Mouse (Mus musculus) stomach, postnatal 0 days (tissue): ENCODE measurements around the gene Timm22. TPM values are rescaled to one million over a fixed set of nuclear protein-coding genes. Genes with fewer than 3 reads are reported as not detected.

ENCODE experiments used
- ATAC-seq: fragments of 200-750 bp; cut with Nextera tagmentation; 2 replicates; pipeline ENCODE4 v1.8.0; 2017; ENCODE audit not compliant: low FRiP score, low TSS enrichment
- DNase-seq: peaks from one replicate; pipeline ENCODE4 v3.0.0-alpha.2; 2016; ENCODE audit warnings: low spot score
- H3K27ac ChIP-seq: fragments of 300-500 bp; sonication (generic); replicated peaks from 2 replicates; pipeline ENCODE4 v1.5.1; 2014; ENCODE audit warnings: mild to moderate bottlenecking, control low read depth
- H3K27me3 ChIP-seq: fragments of 300-500 bp; sonication (generic); 2 replicates; pipeline ENCODE4 v1.6.1; 2014; ENCODE audit warnings: low read length; ENCODE audit not compliant: control insufficient read depth, insufficient read depth
- H3K36me3 ChIP-seq: fragments of 300-500 bp; sonication (generic); 2 replicates; pipeline ENCODE4 v1.6.1; 2014; ENCODE audit warnings: low read length, mixed read lengths; ENCODE audit not compliant: control insufficient read depth, insufficient read depth
- H3K4me1 ChIP-seq: fragments of 300-500 bp; sonication (generic); replicated peaks from 2 replicates; pipeline ENCODE4 v1.6.1; 2014; ENCODE audit warnings: antibody characterized with exemption; ENCODE audit not compliant: control insufficient read depth, insufficient read depth
- H3K4me2 ChIP-seq: fragments of 300-500 bp; sonication (generic); replicated peaks from 2 replicates; pipeline ENCODE4 v1.6.1; 2014; ENCODE audit warnings: low read depth, mild to moderate bottlenecking, control low read depth, moderate library complexity
- H3K4me3 ChIP-seq: fragments of 300-500 bp; sonication (generic); 2 replicates; pipeline ENCODE4 v1.5.1; 2014; ENCODE audit warnings: low read depth, low read length, control low read depth
- H3K9ac ChIP-seq: fragments of 300-500 bp; sonication (generic); 2 replicates; pipeline ENCODE4 v1.6.1; 2014; ENCODE audit warnings: mild to moderate bottlenecking, low read length, control low read depth, mixed read lengths
- H3K9me3 ChIP-seq: fragments of 300-500 bp; sonication (generic); 2 replicates; pipeline ENCODE4 v1.6.1; 2016; ENCODE audit warnings: low read length; ENCODE audit not compliant: control insufficient read depth
- CTCF ChIP-seq: IDR thresholded peaks from 2 replicates; pipeline ENCODE4 v1.5.1; 2016; ENCODE audit warnings: antibody characterized with exemption, low read depth, mild to moderate bottlenecking, moderate library complexity
- EP300 ChIP-seq: optimal IDR thresholded peaks from 2 replicates; pipeline ENCODE3; 2016; ENCODE audit warnings: antibody characterized with exemption
- WGBS: fragments of 180-500 bp; shearing (Covaris S2); extraction: QIAGEN DNeasy Blood & Tissue Kit; methylation state at CpG from one replicate; pipeline ENCODE4 v1.1.7; 2014; 5-methylcytosine and 5-hydroxymethylcytosine counted together
- polyA plus RNA-seq: library from polyadenylated mRNA; unstranded; fragments of >200 nt; fragmentation: Nextera tagmentation; extraction: Ambion mirVana; gene quantifications from 2 replicates; pipeline ENCODE4 v1.2.1, GENCODE M21; 2015

Timm22 gene
- polyA plus RNA-seq, 1 experiment from 2014 or later, result 82.1 TPM

GRCm38 (mm10) chr11:76439666-76440065 is 32.9 kb downstream of the Timm22 start:
- no peak for DNase-seq
- Histone ChIP-seq H3K9ac (no peak overlapping the region), H3K9me3 (no peaks in the 10 kb centered on the region), H3K27me3 (no peaks in the 10 kb centered on the region), H3K4me2 (no peak overlapping the region), H3K27ac (no peak overlapping the region), H3K36me3 (no peaks in the 10 kb centered on the region; the same call in none of the 2 replicates), H3K4me3 (no peak overlapping the region), H3K4me1 (peaks cover 10% of the 10 kb centered on the region)
- no peak for ATAC-seq
- no peak for TF ChIP-seq EP300
- no peak for TF ChIP-seq CTCF
- 38% methylated on average over 3 of the region's 3 CpGs for WGBS

GRCm38 (mm10) chr11:76445459-76445858 is 38.7 kb downstream of the Timm22 start:
- H3K4me2 ChIP-seq, result no peak overlapping the region
- 66% methylated on average over 8 of the region's 8 CpGs for WGBS
- no peaks in the 10 kb centered on the region for H3K9me3 ChIP-seq
- H3K4me3 ChIP-seq, result no peak overlapping the region
- ATAC-seq (no peak), DNase-seq (no peak)
- H3K9ac ChIP-seq, result no peak overlapping the region
- no peaks in the 10 kb centered on the region for H3K27me3 ChIP-seq
- TF ChIP-seq EP300, result no peak
- no peak for TF ChIP-seq CTCF
- H3K36me3 ChIP-seq, result 0 out of 2 replicates have a peak, but pooled peaks cover 2% of the 10 kb centered on the region
- no peak overlapping the region for H3K27ac ChIP-seq
- H3K4me1 ChIP-seq, result no peaks in the 10 kb centered on the region

GRCm38 (mm10) chr11:76446251-76446650 is 39.5 kb downstream of the Timm22 start:
- 0 out of 2 replicates have a peak, but pooled peaks have one; percentile 41 for ATAC-seq

GRCm38 (mm10) chr11:76449520-76450201 is 42.9 kb downstream of the Timm22 start:
- H3K4me1 ChIP-seq, result no peaks in the 10 kb centered on the region
- peak overlapping the region; percentile 13; the same call in 1 of the 2 replicates for H3K27ac ChIP-seq
- no peak overlapping the region for H3K4me2 ChIP-seq
- TF ChIP-seq EP300 (no peak), CTCF (no peak)
- no peak for DNase-seq
- peak overlapping the region; percentile 35; the same call in 1 of the 2 replicates for H3K9ac ChIP-seq
- no peaks in the 10 kb centered on the region for H3K9me3 ChIP-seq
- H3K36me3 ChIP-seq, result peaks cover 13% of the 10 kb centered on the region
- no peak; the same call in 1 of the 2 replicates for ATAC-seq
- H3K27me3 ChIP-seq, result no peaks in the 10 kb centered on the region
- no peak overlapping the region for H3K4me3 ChIP-seq
- WGBS, result 36% methylated on average over 15 of the region's 15 CpGs

More at GRCm38 (mm10) chr11:76446251-76446650, 39.5 kb downstream of the Timm22 start:
- Histone ChIP-seq H3K4me3 (no peak overlapping the region), H3K27me3 (no peaks in the 10 kb centered on the region), H3K9ac (no peak overlapping the region), H3K27ac (no peak overlapping the region), H3K4me2 (0 out of 2 replicates have a peak overlapping the region, but pooled peaks have one; percentile 11), H3K36me3 (0 out of 2 replicates have a peak, but pooled peaks cover 4% of the 10 kb centered on the region), H3K4me1 (no peaks in the 10 kb centered on the region), H3K9me3 (no peaks in the 10 kb centered on the region)
- TF ChIP-seq EP300, result no peak
- TF ChIP-seq CTCF, result no peak
- WGBS, result 5% methylated on average over 10 of the region's 10 CpGs
- peak; percentile 77 for DNase-seq

DNA sequence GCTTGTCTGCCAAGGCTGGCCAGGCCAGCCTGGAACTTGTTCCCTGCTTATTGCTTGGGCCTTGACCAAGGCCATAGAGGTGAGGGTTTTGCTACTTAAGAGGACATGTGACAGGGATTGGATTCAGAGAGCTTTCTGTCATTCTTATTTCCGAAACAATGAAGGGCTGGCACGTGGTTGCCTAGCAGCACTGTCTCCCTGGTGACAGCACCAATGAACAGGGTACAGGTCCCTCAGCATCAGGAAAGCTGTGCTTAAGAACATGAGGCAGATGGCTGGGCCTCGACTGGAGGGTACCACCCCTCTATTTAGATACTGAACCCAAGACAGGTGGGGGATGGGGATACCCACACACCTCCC is 43.4 kb downstream of the Timm22 start:
- H3K4me3 ChIP-seq, result no peak overlapping the region
- H3K9ac ChIP-seq, result no peak overlapping the region
- no peaks in the 10 kb centered on the region for H3K4me1 ChIP-seq
- ATAC-seq, result no peak
- no peaks in the 10 kb centered on the region for H3K27me3 ChIP-seq
- no peak for TF ChIP-seq CTCF
- no peak for TF ChIP-seq EP300
- peaks cover 13% of the 10 kb centered on the region for H3K36me3 ChIP-seq
- H3K9me3 ChIP-seq, result no peaks in the 10 kb centered on the region
- no peak overlapping the region for H3K4me2 ChIP-seq
- WGBS, result 49% methylated on average over 3 of the region's 3 CpGs
- H3K27ac ChIP-seq, result no peak overlapping the region
- no peak for DNase-seq

DNA sequence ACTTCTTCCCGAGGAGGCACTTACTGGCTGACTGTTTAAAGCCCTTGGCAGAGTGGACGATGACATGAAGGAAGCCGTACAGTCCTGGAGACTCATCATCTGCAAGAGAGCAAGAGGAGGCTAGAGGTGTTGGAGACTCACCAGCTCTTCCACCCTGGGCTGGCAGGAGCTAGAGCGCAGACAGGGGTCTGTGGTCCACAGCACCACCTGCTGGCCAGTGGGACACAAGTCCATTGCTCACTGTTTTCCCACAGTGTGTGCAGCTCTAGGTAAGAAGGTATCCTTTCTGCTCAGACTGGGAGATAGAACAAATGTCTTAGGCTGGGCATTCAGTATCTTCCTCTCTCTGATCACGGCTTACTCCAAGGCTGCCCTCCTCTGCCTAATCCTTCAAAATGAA is 47.7 kb downstream of the Timm22 start:
- H3K4me1 ChIP-seq, result no peaks in the 10 kb centered on the region
- H3K27me3 ChIP-seq, result no peaks in the 10 kb centered on the region
- no peak overlapping the region for H3K27ac ChIP-seq
- WGBS, result 52% methylated on average over 5 of the region's 5 CpGs
- H3K4me2 ChIP-seq, result no peak overlapping the region
- peak; percentile 96 for TF ChIP-seq CTCF
- no peak for TF ChIP-seq EP300
- ATAC-seq, result peak; percentile 60
- H3K9ac ChIP-seq, result no peak overlapping the region
- peak; percentile 83 for DNase-seq
- H3K9me3 ChIP-seq, result no peaks in the 10 kb centered on the region
- no peak overlapping the region for H3K4me3 ChIP-seq
- H3K36me3 ChIP-seq, result peaks cover 19% of the 10 kb centered on the region
